Mouse (Mus musculus) c-Kit-positive CD71-positive TER-119-negative erythroid progenitor cells, embryonic 14.5 days (primary cell): Measurements from ENCODE around the gene Slc10a7.
"Not testable (repeated sequence)": the region's sequence is repeated elsewhere in the genome, so short reads cannot be mapped to it uniquely, and the experiment has no call there.

ENCODE experiments used
- DNase-seq: peaks from one replicate; pipeline ENCODE4 v3.0.0-alpha.2; 2013; ENCODE audit warnings: low read depth

Slc10a7 gene

GRCm38 (mm10) chr8:78509273-78510031 lies at the start of gene Slc10a7:
TSS of gene Slc10a7 (plus strand) at chr8:78509346.
- DNase-seq: peak; percentile 62

- DNase-seq: no peak
Observed at GRCm38 (mm10) chr8:78463941-78464340, 45.2 kb upstream of the Slc10a7 start.

GRCm38 (mm10) chr8:78467889-78468288 lies 41.3 kb upstream of the Slc10a7 start:
- DNase-seq: peak; percentile 1

GRCm38 (mm10) chr8:78477051-78477829 lies 31.9 kb upstream of the Slc10a7 start:
- DNase-seq: no peak

GRCm38 (mm10) chr8:78489733-78490132 lies 19.4 kb upstream of the Slc10a7 start:
- DNase-seq: no peak

- DNase-seq: no peak
Observed at GRCm38 (mm10) chr8:78493031-78493430, 16.1 kb upstream of the Slc10a7 start.

GRCm38 (mm10) chr8:78496273-78496672 lies 12.9 kb upstream of the Slc10a7 start:
- not testable (repeated sequence) for DNase-seq

GRCm38 (mm10) chr8:78502706-78503105 lies 6.4 kb upstream of the Slc10a7 start:
- DNase-seq: no peak

GRCm38 (mm10) chr8:78507979-78508718 lies 997 bp upstream of the Slc10a7 start:
- peak; percentile 42 for DNase-seq

GRCm38 (mm10) chr8:78508719-78509272 lies 350 bp upstream of the Slc10a7 start, which contains the start of gene Rbmxl1:
TSS of gene Rbmxl1 (minus strand) at chr8:78508898.
- DNase-seq: peak; percentile 72

GRCm38 (mm10) chr8:78510094-78510493 lies 948 bp downstream of the Slc10a7 start:
- peak; percentile 19 for DNase-seq

GRCm38 (mm10) chr8:78510926-78511325 lies 1.8 kb downstream of the Slc10a7 start:
- no peak for DNase-seq

- DNase-seq: no peak
Observed at GRCm38 (mm10) chr8:78513106-78513505, 4.0 kb downstream of the Slc10a7 start.

- no peak for DNase-seq
Observed at GRCm38 (mm10) chr8:78514706-78515105, 5.6 kb downstream of the Slc10a7 start.

- no peak for DNase-seq
Observed at GRCm38 (mm10) chr8:78515132-78515531, 6.0 kb downstream of the Slc10a7 start.

- no peak for DNase-seq
Observed at GRCm38 (mm10) chr8:78533981-78534380, 24.8 kb downstream of the Slc10a7 start.

- DNase-seq: no peak
Observed at GRCm38 (mm10) chr8:78536716-78537115, 27.6 kb downstream of the Slc10a7 start.

GRCm38 (mm10) chr8:78537795-78538194 lies 28.6 kb downstream of the Slc10a7 start:
- no peak for DNase-seq

- DNase-seq: not testable (repeated sequence)
Observed at GRCm38 (mm10) chr8:78542670-78543069, 33.5 kb downstream of the Slc10a7 start.

GRCm38 (mm10) chr8:78543621-78544020 lies 34.5 kb downstream of the Slc10a7 start:
- DNase-seq: no peak

GRCm38 (mm10) chr8:78544545-78544944 lies 35.4 kb downstream of the Slc10a7 start:
- no peak for DNase-seq
